Mouse (Mus musculus) MEL (cell line): ENCODE measurements around the gene Cavin4.

Experiments used
- CTCF ChIP-seq, 3 experiments: IDR thresholded peaks in 2 of 3; conservative IDR thresholded peaks in 1 of 3; 2 replicates each; pipeline ENCODE4 v1.5.1; 2011 to 2012; ENCODE audit warnings: low read length in 3 of 3, low read depth in 2 of 3, mild to moderate bottlenecking in 2 of 3, improper control_type of control experiment in 1 of 3, inconsistent platforms in 1 of 3, mixed read lengths in 1 of 3, moderate library complexity in 1 of 3; ENCODE audit not compliant: control insufficient read depth in 1 of 3, insufficient read depth in 1 of 3, poor library complexity in 1 of 3, severe bottlenecking in 1 of 3
- MAFK ChIP-seq: IDR thresholded peaks from 2 replicates; pipeline ENCODE4 v1.6.1; 2011; ENCODE audit warnings: low read depth, mild to moderate bottlenecking, low read length, improper control_type of control experiment, borderline replicate concordance
- MAX ChIP-seq: IDR thresholded peaks from 2 replicates; pipeline ENCODE4 v1.6.1; 2011; ENCODE audit warnings: low read length, improper control_type of control experiment
- POLR2A ChIP-seq, 2 experiments: IDR thresholded peaks; 2 replicates each; pipeline ENCODE4 v1.6.1; 2011 to 2012; ENCODE audit warnings: low read length in 2 of 2, mild to moderate bottlenecking in 2 of 2, control low read depth in 1 of 2, improper control_type of control experiment in 1 of 2, low read depth in 1 of 2, moderate library complexity in 1 of 2; ENCODE audit not compliant: control insufficient read depth in 1 of 2, insufficient read depth in 1 of 2, poor library complexity in 1 of 2
- POLR2AphosphoS2 ChIP-seq: IDR thresholded peaks from 2 replicates; pipeline ENCODE4 v1.6.1; 2011; ENCODE audit warnings: low read length, improper control_type of control experiment
- SIN3A ChIP-seq: IDR thresholded peaks from 2 replicates; pipeline ENCODE4 v1.6.1; 2012; ENCODE audit warnings: low read length, improper control_type of control experiment, inconsistent platforms
- TAL1 ChIP-seq: IDR thresholded peaks from 2 replicates; pipeline ENCODE4 v1.6.1; 2012; ENCODE audit warnings: mild to moderate bottlenecking, inconsistent platforms, low read length, moderate library complexity, mixed read lengths
- USF1 ChIP-seq: IDR thresholded peaks from 2 replicates; pipeline ENCODE4 v1.6.1; 2014; ENCODE audit warnings: low read depth, mild to moderate bottlenecking, inconsistent platforms, low read length, improper control_type of control experiment, moderate library complexity
- ZNF384 ChIP-seq: IDR thresholded peaks from 2 replicates; pipeline ENCODE4 v1.6.1; 2012; ENCODE audit warnings: low read depth, mild to moderate bottlenecking, inconsistent platforms, low read length, improper control_type of control experiment

GRCm38 (mm10) chr4:48620121-48620520 lies 43.2 kb upstream of the Cavin4 start:
- no peak for TF ChIP-seq POLR2A (IDR thresholded peaks at IDR 0.05; ENCODE audit: control insufficient read depth in 1 of 2, insufficient read depth in 1 of 2, low read depth in 1 of 2, low read length in 2 of 2, poor library complexity in 1 of 2)
- no peak for TF ChIP-seq CTCF (IDR thresholded peaks at IDR 0.05 in 2 of 3, conservative IDR thresholded peaks at IDR 0.05 in 1 of 3; ENCODE audit: control insufficient read depth in 1 of 3, insufficient read depth in 1 of 3, low read depth in 2 of 3, low read length in 3 of 3, poor library complexity in 1 of 3, severe bottlenecking in 1 of 3)
- TF ChIP-seq SIN3A, result no peak
- TF ChIP-seq MAFK, result no peak
- TF ChIP-seq TAL1, result no peak
- no peak for TF ChIP-seq POLR2AphosphoS2
- no peak for TF ChIP-seq USF1
- no peak for TF ChIP-seq MAX
- no peak for TF ChIP-seq ZNF384
